Mouse (Mus musculus): ENCODE data around the gene Akr1c13. TPM values are rescaled to one million over a fixed set of nuclear protein-coding genes. Genes with fewer than 3 reads are reported as not detected.
"Not testable (repeated sequence)": the region's sequence is repeated elsewhere in the genome, so short reads cannot be mapped to it uniquely, and the experiment has no call there.

Gene Akr1c13
- polyA plus RNA-seq, 1 experiment from 2014 or later = 0.91 TPM

DNA sequence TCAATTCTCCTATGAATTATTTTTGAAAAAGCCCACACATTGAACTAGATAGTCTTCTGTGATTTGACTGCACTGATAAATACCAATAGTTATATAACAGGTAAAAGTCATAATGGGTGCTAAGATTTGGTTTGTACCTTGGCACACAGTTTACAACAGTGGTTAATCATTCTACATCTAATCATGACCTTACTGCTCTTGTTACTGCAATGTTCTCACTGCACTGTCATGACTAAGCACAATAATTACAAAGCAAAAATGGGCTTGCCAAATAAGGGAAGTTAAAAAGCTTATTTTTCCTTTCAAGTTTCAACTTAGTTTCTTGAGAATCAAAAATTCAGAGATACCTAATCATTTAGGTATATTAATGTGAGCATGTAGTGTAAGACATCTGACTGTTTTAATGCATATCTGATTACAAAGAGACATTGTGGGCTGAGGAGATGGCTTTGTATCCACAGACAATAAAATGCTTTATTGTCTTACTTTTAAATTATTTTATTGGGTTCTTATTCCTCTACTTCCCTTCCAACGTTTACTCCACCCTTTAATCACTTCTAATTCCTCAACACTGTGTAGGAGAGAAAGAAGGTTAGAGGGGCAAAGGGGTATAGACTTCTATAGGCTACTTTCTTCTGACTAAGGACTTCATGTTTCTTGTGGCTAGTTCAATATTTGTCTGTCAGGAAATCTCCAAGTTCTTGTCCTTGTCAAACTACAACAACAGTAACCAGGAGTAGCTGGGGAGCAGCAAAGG is 15.4 kb downstream of the Akr1c13 start:
- no peak overlapping the region for H3K9ac ChIP-seq
- no peak overlapping the region for H3K4me3 ChIP-seq (replicated peaks)
- ATAC-seq (ENCODE audit: low FRiP score) = no peak
- H3K4me2 ChIP-seq = no peak overlapping the region
- no peaks in the 10 kb centered on the region for H3K27me3 ChIP-seq
- H3K27ac ChIP-seq = no peak overlapping the region
- 39% methylated on average over 1 of the region's 1 CpGs for WGBS
- no peaks in the 10 kb centered on the region for H3K9me3 ChIP-seq
- H3K36me3 ChIP-seq (replicated peaks) = no peaks in the 10 kb centered on the region
- H3K4me1 ChIP-seq = no peaks in the 10 kb centered on the region

DNA sequence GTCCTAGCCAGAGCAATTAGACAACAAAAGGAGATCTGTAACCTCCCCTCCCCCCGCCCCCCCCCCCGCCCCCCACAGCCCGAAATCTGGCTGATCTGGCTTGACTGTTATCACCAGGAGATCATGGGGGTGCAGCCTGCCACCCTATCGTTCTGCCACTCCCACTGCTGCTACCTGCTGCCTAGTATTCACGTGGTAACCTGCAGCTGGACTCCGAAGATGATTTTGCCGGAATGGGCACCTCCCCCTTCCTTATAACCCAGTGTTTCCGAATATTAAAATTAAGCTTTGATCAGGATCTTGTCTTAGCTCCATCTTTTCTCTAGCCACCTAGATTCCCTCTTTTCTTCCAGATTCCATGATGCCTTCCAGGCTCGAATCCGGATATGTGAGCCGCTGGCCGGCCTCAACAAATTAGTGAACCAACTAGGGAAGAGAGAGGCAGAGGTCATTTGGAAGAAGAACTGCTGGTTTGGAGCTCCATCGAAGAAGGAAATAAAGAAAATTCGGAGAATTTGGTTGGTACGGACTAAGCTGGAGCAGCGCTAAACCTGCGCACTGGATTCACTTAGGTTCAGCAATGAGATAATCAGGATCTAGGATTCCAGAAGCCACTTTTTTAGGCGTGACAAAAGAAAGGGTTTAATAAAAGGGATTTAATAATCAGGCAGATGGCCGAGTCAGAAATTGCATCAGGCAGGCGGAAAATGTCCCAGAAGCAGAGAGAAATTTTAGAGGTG is 20.8 kb downstream of the Akr1c13 start:
- Histone ChIP-seq H3K4me2 (no peak overlapping the region), H3K36me3 (replicated peaks) (no peaks in the 10 kb centered on the region), H3K27ac (no peak overlapping the region), H3K4me1 (no peaks in the 10 kb centered on the region), H3K9ac (no peak overlapping the region), H3K4me3 (replicated peaks) (no peak overlapping the region), H3K9me3 (no peaks in the 10 kb centered on the region), H3K27me3 (no peaks in the 10 kb centered on the region)
- WGBS = 64% methylated on average over 18 of the region's 20 CpGs
- ATAC-seq (ENCODE audit: low FRiP score) = no peak

DNA sequence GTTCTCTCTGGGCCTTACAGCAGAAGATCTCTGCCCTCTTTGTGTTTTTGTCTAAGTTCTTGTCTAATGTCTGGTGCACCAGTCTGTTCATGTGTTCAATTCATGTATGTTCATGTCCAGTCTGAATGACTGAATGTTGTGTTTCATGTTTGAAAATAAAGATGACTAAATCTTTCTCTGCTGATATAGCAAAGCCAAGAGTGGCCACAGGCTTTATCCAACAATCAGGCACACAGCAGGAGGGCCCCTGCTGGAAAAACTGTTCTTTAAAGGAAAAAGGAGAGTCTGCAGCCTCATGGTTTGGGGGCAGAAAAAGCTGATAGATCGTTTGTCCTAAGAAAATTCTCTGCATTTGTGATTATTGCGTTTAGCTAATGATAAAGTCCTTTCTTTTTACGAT is 21.4 kb downstream of the Akr1c13 start:
- no peaks in the 10 kb centered on the region for H3K27me3 ChIP-seq
- no peak overlapping the region for H3K4me2 ChIP-seq
- no peak for ATAC-seq (ENCODE audit: low FRiP score)
- no peaks in the 10 kb centered on the region for H3K9me3 ChIP-seq
- no peak overlapping the region for H3K27ac ChIP-seq
- H3K4me1 ChIP-seq = no peaks in the 10 kb centered on the region
- WGBS = 52% methylated on average over 3 of the region's 3 CpGs
- H3K9ac ChIP-seq = no peak overlapping the region
- no peaks in the 10 kb centered on the region for H3K36me3 ChIP-seq (replicated peaks)
- H3K4me3 ChIP-seq (replicated peaks) = no peak overlapping the region

DNA sequence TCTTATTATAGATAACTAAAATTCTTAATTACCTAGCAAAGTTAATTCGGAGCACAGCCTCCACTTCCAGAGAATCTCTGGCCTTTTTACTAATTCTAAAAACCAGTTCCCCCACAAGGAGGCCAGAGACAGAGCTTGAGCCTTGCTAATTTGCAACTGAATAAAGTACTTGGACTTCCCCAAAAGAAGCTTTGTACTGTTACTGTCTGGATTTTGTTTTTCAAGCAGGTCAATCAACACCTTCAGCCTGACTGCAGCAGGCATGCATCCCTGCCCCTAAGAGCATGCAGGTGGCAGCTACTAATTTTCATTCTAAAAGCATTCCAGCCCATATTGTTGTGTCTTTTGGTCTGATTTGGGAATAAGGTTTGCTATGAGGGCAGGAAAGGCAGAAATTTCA is 24.5 kb downstream of the Akr1c13 start:
- not testable (repeated sequence) for H3K4me1 ChIP-seq; H3K36me3 ChIP-seq (replicated peaks); H3K4me2 ChIP-seq; H3K9ac ChIP-seq; H3K27ac ChIP-seq; H3K27me3 ChIP-seq; H3K9me3 ChIP-seq; H3K4me3 ChIP-seq (replicated peaks); ATAC-seq (ENCODE audit: low FRiP score)
- WGBS = 78% methylated on average over 1 of the region's 1 CpGs

DNA sequence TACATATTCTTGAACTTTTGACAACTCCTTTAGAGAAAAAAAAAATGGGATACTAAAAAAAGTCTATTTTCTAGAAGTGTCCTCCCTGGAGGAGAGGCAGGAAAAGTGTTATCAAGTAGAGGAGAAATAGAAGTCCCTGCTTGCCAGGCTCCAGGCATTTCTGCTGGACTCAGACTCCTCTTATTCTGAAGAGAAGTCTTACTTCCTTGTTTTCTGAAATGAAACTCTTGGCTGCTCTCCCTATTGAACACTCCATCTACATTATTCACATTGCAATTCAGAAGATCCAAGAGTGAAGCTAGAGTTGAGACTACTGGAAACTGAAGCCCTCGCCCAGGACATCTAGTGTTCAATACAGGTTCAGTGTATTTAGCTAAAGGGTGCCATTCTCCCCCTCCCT is 37.5 kb downstream of the Akr1c13 start, which contains the start of gene Akr1c19:
TSS of gene Akr1c19 (plus strand) at position 260 of the 400 bp plus-strand sequence.
- Histone ChIP-seq H3K4me1 (no peaks in the 10 kb centered on the region), H3K4me2 (no peak within 1 kb of the TSS), H3K36me3 (replicated peaks) (no peaks in the 10 kb centered on the region), H3K9ac (no peak within 1 kb of the TSS), H3K27me3 (no peaks in the 10 kb centered on the region), H3K4me3 (replicated peaks) (no peak within 1 kb of the TSS), H3K9me3 (no peaks in the 10 kb centered on the region), H3K27ac (no peak within 1 kb of the TSS)
- 70% methylated on average over 1 of the region's 1 CpGs for WGBS
- no peak for ATAC-seq (ENCODE audit: low FRiP score)

DNA sequence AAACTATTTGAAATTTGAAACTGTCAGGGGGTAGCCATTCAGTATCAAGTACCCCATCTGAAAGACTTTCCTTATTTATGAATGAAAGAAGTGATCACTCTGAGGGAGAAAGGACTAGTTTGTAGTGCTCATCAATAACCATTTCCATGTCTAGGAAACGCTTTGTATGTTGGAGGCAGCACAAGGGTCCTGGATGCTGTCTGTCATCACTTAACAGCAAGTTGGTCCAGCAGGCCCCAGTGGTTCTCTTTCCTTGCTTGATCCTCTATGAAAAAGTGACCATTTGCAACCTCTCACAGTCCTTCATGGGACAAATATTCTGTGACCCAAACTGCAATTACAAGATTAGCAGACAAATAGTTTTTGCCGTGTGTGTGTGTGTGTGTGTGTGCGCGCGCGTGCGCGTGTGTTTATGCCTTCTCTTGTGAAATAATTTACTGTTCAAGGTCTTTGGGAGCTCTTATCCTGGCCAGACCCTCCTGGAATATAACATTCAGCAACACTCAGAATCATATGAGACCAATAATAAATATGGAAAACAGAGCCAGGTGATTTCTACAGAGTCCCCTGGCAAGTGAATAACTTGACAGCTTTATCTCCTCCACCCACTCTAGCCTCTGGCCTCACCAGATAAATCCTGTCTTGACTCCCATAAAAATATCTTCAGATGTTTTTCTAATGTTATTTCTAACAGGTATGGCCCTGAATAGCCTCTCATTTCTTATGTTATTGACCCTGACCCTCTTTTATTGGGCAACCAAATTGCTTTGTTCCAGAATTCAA is 40.1 kb downstream of the Akr1c13 start:
- H3K9me3 ChIP-seq = no peaks in the 10 kb centered on the region
- no peak overlapping the region for H3K9ac ChIP-seq
- no peaks in the 10 kb centered on the region for H3K36me3 ChIP-seq (replicated peaks)
- 93% methylated on average over 8 of the region's 8 CpGs for WGBS
- no peak overlapping the region for H3K27ac ChIP-seq
- H3K4me2 ChIP-seq = no peak overlapping the region
- H3K4me1 ChIP-seq = no peaks in the 10 kb centered on the region
- no peaks in the 10 kb centered on the region for H3K27me3 ChIP-seq
- no peak overlapping the region for H3K4me3 ChIP-seq (replicated peaks)
- no peak for ATAC-seq (ENCODE audit: low FRiP score)

DNA sequence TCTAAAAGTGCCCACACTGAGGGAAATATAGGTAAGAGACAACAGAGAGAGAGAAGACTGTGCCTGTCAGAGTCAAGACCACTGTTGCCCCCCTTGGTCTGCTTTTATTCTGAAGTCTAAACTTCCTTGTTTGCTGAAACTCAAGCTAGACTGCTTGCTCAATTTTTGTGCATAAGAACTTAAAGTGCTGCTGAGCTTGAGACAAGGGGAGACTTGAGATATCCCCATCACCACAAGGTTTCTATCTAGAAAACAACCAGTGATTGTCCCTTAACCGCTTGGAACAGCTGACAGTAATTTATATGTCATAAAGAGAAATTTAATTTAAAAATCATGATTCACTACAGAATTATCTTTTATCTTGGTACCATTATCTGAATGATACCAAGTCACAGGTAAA is 42.2 kb downstream of the Akr1c13 start:
- no peaks in the 10 kb centered on the region for H3K36me3 ChIP-seq (replicated peaks)
- 78% methylated on average over 1 of the region's 1 CpGs for WGBS
- H3K9ac ChIP-seq = no peak overlapping the region
- no peaks in the 10 kb centered on the region for H3K27me3 ChIP-seq
- no peak overlapping the region for H3K4me2 ChIP-seq
- no peak for ATAC-seq (ENCODE audit: low FRiP score)
- no peak overlapping the region for H3K4me3 ChIP-seq (replicated peaks)
- H3K27ac ChIP-seq = no peak overlapping the region
- H3K9me3 ChIP-seq = no peaks in the 10 kb centered on the region
- H3K4me1 ChIP-seq = no peaks in the 10 kb centered on the region

DNA sequence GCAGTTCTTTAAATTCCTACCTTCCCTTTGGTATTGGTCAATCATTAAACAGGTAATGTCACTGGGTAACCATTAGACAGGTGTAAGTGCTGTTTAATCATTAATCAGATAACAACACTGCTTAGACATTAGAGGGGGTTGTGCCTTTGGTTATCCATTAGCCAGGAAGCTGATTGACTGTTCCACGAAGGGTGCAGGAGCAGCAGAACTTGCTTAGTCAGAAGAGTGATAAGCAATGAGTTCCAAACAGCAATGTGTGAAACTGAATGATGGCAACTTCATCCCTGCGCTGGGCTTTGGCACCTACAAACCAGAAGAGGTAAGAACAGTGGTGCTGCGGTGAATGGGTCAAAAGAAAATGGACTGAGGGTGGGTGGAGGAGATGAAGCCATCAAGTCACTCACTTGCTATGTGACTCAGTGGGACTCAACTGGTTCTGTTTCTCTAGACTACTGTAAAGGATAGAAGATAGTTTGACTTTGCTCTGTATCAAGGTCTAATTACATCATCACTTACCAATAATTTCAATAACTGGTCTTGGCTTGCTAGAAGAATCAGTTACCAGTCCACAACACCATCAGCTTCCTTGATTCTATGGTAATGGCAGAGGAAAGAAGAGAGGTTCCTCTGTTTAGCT is 42.7 kb downstream of the Akr1c13 start:
- Histone ChIP-seq H3K27me3 (no peaks in the 10 kb centered on the region), H3K4me1 (no peaks in the 10 kb centered on the region), H3K4me3 (replicated peaks) (no peak overlapping the region), H3K4me2 (no peak overlapping the region), H3K36me3 (replicated peaks) (no peaks in the 10 kb centered on the region), H3K9ac (no peak overlapping the region), H3K27ac (no peak overlapping the region), H3K9me3 (no peaks in the 10 kb centered on the region)
- ATAC-seq (ENCODE audit: low FRiP score) = no peak
- WGBS = 80% methylated on average over 3 of the region's 3 CpGs

DNA sequence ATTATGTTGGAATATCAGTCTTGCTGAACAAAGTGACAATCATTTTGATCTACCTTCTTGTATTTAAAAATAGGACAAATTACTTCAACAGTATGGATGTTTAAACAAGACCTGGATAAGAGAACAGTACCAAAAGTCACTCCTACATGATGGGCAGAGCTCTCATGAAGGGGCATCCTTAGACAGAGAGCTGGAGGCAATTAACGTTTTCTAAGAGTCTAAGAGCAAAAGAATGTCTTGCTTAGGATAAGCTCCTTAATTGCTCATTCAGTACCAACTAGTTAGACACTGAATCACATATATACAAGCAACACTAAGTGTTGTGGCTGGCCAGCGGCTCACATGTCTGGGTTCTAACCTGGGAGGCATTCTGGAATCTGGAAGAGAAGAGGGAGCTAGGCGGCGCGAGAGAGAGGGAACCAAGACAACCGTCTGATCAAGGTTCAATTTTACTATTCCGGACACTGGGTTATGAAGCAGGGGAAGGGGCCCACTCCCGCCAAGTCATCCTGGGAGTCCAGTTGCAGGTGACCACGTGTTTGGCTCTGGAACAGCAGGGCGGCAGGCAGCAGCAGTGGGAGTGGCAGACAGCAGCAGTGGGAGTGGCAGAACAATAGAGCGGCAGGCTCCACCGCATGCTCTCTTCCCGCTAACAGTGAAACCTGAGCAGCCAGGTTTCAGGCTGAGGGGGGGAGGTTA is 54.1 kb downstream of the Akr1c13 start:
- Histone ChIP-seq H3K27ac (no peak overlapping the region), H3K4me1 (no peaks in the 10 kb centered on the region), H3K9ac (peak overlapping the region; percentile 21; the same call in 1 of the 2 replicates), H3K36me3 (replicated peaks) (no peaks in the 10 kb centered on the region), H3K4me2 (peak overlapping the region; percentile 56), H3K4me3 (replicated peaks) (peak overlapping the region; percentile 35), H3K9me3 (no peaks in the 10 kb centered on the region), H3K27me3 (no peaks in the 10 kb centered on the region)
- ATAC-seq (ENCODE audit: low FRiP score) = peak; percentile 90
- under 1% methylated on average over 13 of the region's 13 CpGs for WGBS

DNA sequence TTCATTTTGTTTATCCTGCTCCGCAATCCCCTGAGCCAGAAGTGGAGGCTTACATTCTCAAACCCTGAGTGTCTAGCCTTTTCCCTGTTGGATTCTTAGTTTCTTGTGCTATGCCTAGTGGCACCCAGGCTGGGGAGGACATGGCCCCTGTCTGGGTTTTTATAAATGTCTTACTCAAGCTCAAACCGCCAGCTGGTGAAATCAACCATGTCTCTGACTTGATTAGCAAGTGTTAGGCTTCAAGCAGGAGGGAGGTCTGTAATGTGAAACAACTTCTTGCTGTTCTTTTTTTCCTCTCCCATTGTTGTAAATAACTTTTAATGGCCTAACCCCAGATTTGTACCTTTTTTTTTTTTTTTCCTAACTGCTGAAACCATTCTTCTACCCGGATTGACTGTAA is 58.4 kb downstream of the Akr1c13 start:
- Histone ChIP-seq H3K9me3 (no peaks in the 10 kb centered on the region), H3K4me1 (no peaks in the 10 kb centered on the region)
- ATAC-seq (ENCODE audit: low FRiP score) = no peak

More for the DNA sequence above, 58.4 kb downstream of the Akr1c13 start:
- Histone ChIP-seq H3K4me2 (no peak overlapping the region), H3K27me3 (no peaks in the 10 kb centered on the region), H3K36me3 (replicated peaks) (no peaks in the 10 kb centered on the region), H3K4me3 (replicated peaks) (no peak overlapping the region), H3K9ac (no peak overlapping the region), H3K27ac (no peak overlapping the region)
- 65% methylated on average over 3 of the region's 3 CpGs for WGBS

Measured in forebrain, embryonic 12.5 days (tissue).